Mouse (Mus musculus) lung, adult 2 months (tissue): ENCODE results near the gene Rapgef5.

ENCODE experiments used
- CTCF ChIP-seq: fragments of 200-500 bp; IDR thresholded peaks from 2 replicates; pipeline ENCODE4 v1.5.1; 2011; ENCODE audit warnings: mild to moderate bottlenecking, low read length, control low read depth; ENCODE audit not compliant: insufficient read depth
- POLR2A ChIP-seq: fragments of 200-500 bp; IDR thresholded peaks from 2 replicates; pipeline ENCODE4 v1.6.1; 2011; ENCODE audit warnings: low read depth, mild to moderate bottlenecking, control low read depth, low read length, borderline replicate concordance; ENCODE audit errors: extremely low read depth

- TF ChIP-seq POLR2A (no peak), CTCF (no peak)
Observed at GRCm38 (mm10) chr12:117664644-117665043, 148.4 kb downstream of the Rapgef5 start.
